Mouse (Mus musculus) cortical plate, adult 2 months (tissue): ENCODE measurements at regions not wholly inside any gene's neighbourhood (a gene's known extent, or its start where the extent isn't known, plus 50 kb on each side); places are given as distances from the start of the nearest gene placed in this dataset.

ENCODE experiments used
- CTCF ChIP-seq: fragments of 200-500 bp; IDR thresholded peaks from 2 replicates; pipeline ENCODE4 v1.5.1; 2011; ENCODE audit warnings: mild to moderate bottlenecking, control low read depth, low read length; ENCODE audit not compliant: insufficient read depth; ENCODE audit errors: extremely low read depth
- POLR2A ChIP-seq: fragments of 200-500 bp; IDR thresholded peaks from 2 replicates; pipeline ENCODE4 v1.6.1; 2011; ENCODE audit warnings: mild to moderate bottlenecking, low read length, control low read depth; ENCODE audit not compliant: insufficient read depth; ENCODE audit errors: extremely low read depth

- TF ChIP-seq POLR2A (no peak), CTCF (no peak)
These were observed 403.0 kb upstream of the Arglu1 start for GRCm38 (mm10) chr8:9093356-9093755.
